Mouse (Mus musculus) G1E (cell line): ENCODE measurements around the gene Lnx1. TPM values are rescaled to one million over a fixed set of nuclear protein-coding genes. Genes with fewer than 3 reads are reported as not detected.

Experiments used
- ATAC-seq: 2 replicates; pipeline ENCODE4 v1.8.0; 2016; ENCODE audit warnings: mild to moderate bottlenecking; ENCODE audit not compliant: insufficient number of reproducible peaks, poor library complexity, low FRiP score, severe bottlenecking; ENCODE audit errors: extremely low read depth
- DNase-seq: peaks from one replicate; pipeline ENCODE4 v3.0.0; 2012; ENCODE audit warnings: low spot score
- H3K27me3 ChIP-seq: 2 replicates; pipeline ENCODE4 v1.6.1; 2012; ENCODE audit warnings: mild to moderate bottlenecking, low read length, inconsistent platforms; ENCODE audit not compliant: insufficient read depth
- H3K36me3 ChIP-seq: replicated peaks from 2 replicates; pipeline ENCODE3; 2012; ENCODE audit warnings: mild to moderate bottlenecking, inconsistent platforms
- H3K4me1 ChIP-seq: 2 replicates; pipeline ENCODE4 v1.6.1; 2012; ENCODE audit warnings: low read depth, low read length, inconsistent platforms, mixed read lengths; ENCODE audit not compliant: insufficient read depth
- H3K4me3 ChIP-seq: 2 replicates; pipeline ENCODE4 v1.5.1; 2012; ENCODE audit warnings: low read depth, mild to moderate bottlenecking, inconsistent platforms, low read length, moderate library complexity, mixed read lengths
- H3K9me3 ChIP-seq: replicated peaks from 2 replicates; pipeline ENCODE4 v1.6.1; 2012; ENCODE audit warnings: inconsistent platforms
- CTCF ChIP-seq: IDR thresholded peaks from 2 replicates; pipeline ENCODE4 v1.5.1; 2012; ENCODE audit warnings: low read depth, low read length, inconsistent platforms, mixed read lengths
- GATA1 ChIP-seq: IDR thresholded peaks from 2 replicates; pipeline ENCODE4 v1.6.1; 2012; ENCODE audit warnings: borderline replicate concordance, low read length, inconsistent platforms, mixed read lengths
- GATA2 ChIP-seq: IDR thresholded peaks from 2 replicates; pipeline ENCODE4 v1.6.1; 2012; ENCODE audit warnings: low read depth, low read length, inconsistent platforms, borderline replicate concordance
- POLR2AphosphoS5 ChIP-seq: IDR thresholded peaks from 2 replicates; pipeline ENCODE4 v1.6.1; 2012; ENCODE audit warnings: low read depth, low read length, inconsistent platforms; ENCODE audit not compliant: insufficient replicate concordance
- TAL1 ChIP-seq: conservative IDR thresholded peaks from 2 replicates; pipeline ENCODE4 v1.6.1; 2012; ENCODE audit warnings: low read depth, low read length, inconsistent platforms, mixed read lengths
- polyA plus RNA-seq: library from polyadenylated mRNA; stranded (reverse); fragments of >175 nt; gene quantifications from 2 replicates; pipeline ENCODE4 v1.2.3, GENCODE M21; 2012
- total RNA-seq, 2 experiments: library from RNA; stranded (forward) in 1 of 2; stranded (reverse) in 1 of 2; fragments of 200-1000 nt in 1 of 2; fragments of >200 nt in 1 of 2; fragmentation: Nextera tagmentation in 1 of 2; gene quantifications; 2 replicates each; pipeline ENCODE4 v1.2.3; 2014 to 2017

Lnx1 gene
- total and polyA plus RNA-seq, 3 experiments, result 0.16 TPM; not detected in 2

GRCm38 (mm10) chr5:74602371-74602770, 100.3 kb downstream of the Lnx1 start:
- Histone ChIP-seq H3K9me3 (no peaks in the 10 kb centered on the region), H3K4me3 (no peak overlapping the region), H3K36me3 (peaks cover 22% of the 10 kb centered on the region), H3K4me1 (no peaks in the 10 kb centered on the region), H3K27me3 (peaks cover 16% of the 10 kb centered on the region)
- DNase-seq (no peak), ATAC-seq (no peak)
- no peak for TF ChIP-seq GATA1
- TF ChIP-seq POLR2AphosphoS5, result no peak
- TF ChIP-seq CTCF, result no peak

GRCm38 (mm10) chr5:74601965-74602364, 100.7 kb downstream of the Lnx1 start:
- Histone ChIP-seq H3K4me1 (no peaks in the 10 kb centered on the region), H3K4me3 (no peak overlapping the region), H3K36me3 (peaks cover 25% of the 10 kb centered on the region), H3K27me3 (peaks cover 13% of the 10 kb centered on the region), H3K9me3 (no peaks in the 10 kb centered on the region)
- ATAC-seq (no peak), DNase-seq (no peak)
- TF ChIP-seq TAL1 (no peak), CTCF (no peak), GATA1 (no peak), GATA2 (no peak), POLR2AphosphoS5 (no peak)

- H3K4me3 ChIP-seq, result no peak overlapping the region
- H3K4me1 ChIP-seq, result no peaks in the 10 kb centered on the region
- no peak for TF ChIP-seq GATA1
- no peak for TF ChIP-seq GATA2
- no peak for TF ChIP-seq TAL1
- no peak for TF ChIP-seq POLR2AphosphoS5
- TF ChIP-seq CTCF, result no peak
- ATAC-seq (no peak), DNase-seq (no peak)
- H3K36me3 ChIP-seq, result peaks cover 32% of the 10 kb centered on the region
- peaks cover 9% of the 10 kb centered on the region for H3K27me3 ChIP-seq
- H3K9me3 ChIP-seq, result no peaks in the 10 kb centered on the region
These were observed 101.5 kb downstream of the Lnx1 start for GRCm38 (mm10) chr5:74601171-74601570.

GRCm38 (mm10) chr5:74600010-74600409, 102.7 kb downstream of the Lnx1 start:
- no peak overlapping the region for H3K4me3 ChIP-seq
- H3K4me1 ChIP-seq, result no peaks in the 10 kb centered on the region
- H3K9me3 ChIP-seq, result no peaks in the 10 kb centered on the region
- peaks cover 5% of the 10 kb centered on the region for H3K27me3 ChIP-seq
- no peak for TF ChIP-seq TAL1
- DNase-seq, result no peak
- no peak for ATAC-seq
- peaks cover 42% of the 10 kb centered on the region for H3K36me3 ChIP-seq

GRCm38 (mm10) chr5:74593147-74593546, 109.6 kb downstream of the Lnx1 start:
- Histone ChIP-seq H3K9me3 (no peaks in the 10 kb centered on the region), H3K27me3 (no peaks in the 10 kb centered on the region), H3K36me3 (peaks cover 86% of the 10 kb centered on the region), H3K4me3 (no peak overlapping the region), H3K4me1 (no peaks in the 10 kb centered on the region)
- TF ChIP-seq TAL1 (no peak), CTCF (no peak), GATA1 (no peak), POLR2AphosphoS5 (no peak), GATA2 (no peak)
- DNase-seq, result no peak
- no peak for ATAC-seq

- DNase-seq, result no peak
- no peak for ATAC-seq
- Histone ChIP-seq H3K4me3 (no peak overlapping the region), H3K27me3 (no peaks in the 10 kb centered on the region), H3K36me3 (peaks cover 90% of the 10 kb centered on the region), H3K9me3 (no peaks in the 10 kb centered on the region), H3K4me1 (no peaks in the 10 kb centered on the region)
- no peak for TF ChIP-seq TAL1
- TF ChIP-seq GATA1, result no peak
- no peak for TF ChIP-seq GATA2
- TF ChIP-seq CTCF, result no peak
- TF ChIP-seq POLR2AphosphoS5, result no peak
These were observed 111.3 kb downstream of the Lnx1 start for GRCm38 (mm10) chr5:74591413-74591812.

- DNase-seq (no peak), ATAC-seq (no peak)
- Histone ChIP-seq H3K4me1 (no peaks in the 10 kb centered on the region), H3K36me3 (peaks cover 90% of the 10 kb centered on the region), H3K4me3 (no peak overlapping the region), H3K27me3 (no peaks in the 10 kb centered on the region), H3K9me3 (no peaks in the 10 kb centered on the region)
- TF ChIP-seq CTCF, result no peak
- no peak for TF ChIP-seq TAL1
- TF ChIP-seq POLR2AphosphoS5, result no peak
- TF ChIP-seq GATA2, result no peak
- TF ChIP-seq GATA1, result no peak
These were observed 113.6 kb downstream of the Lnx1 start for GRCm38 (mm10) chr5:74589133-74589532.
